Mouse (Mus musculus) kidney, adult 2 months (tissue): Measurements from ENCODE around the gene Fam171a2.

Experiments
- CTCF ChIP-seq: fragments of 200-500 bp; conservative IDR thresholded peaks from 2 replicates; pipeline ENCODE4 v1.5.1; 2011; ENCODE audit warnings: low read depth, mild to moderate bottlenecking, control low read depth, low read length, moderate library complexity, mixed read lengths; ENCODE audit not compliant: insufficient read depth, insufficient read length
- POLR2A ChIP-seq: fragments of 200-500 bp; IDR thresholded peaks from one replicate; pipeline ENCODE4 v1.6.1; 2011; ENCODE audit warnings: low read depth, low read length, control low read depth

- TF ChIP-seq CTCF = no peak
- no peak for TF ChIP-seq POLR2A
Observed at GRCm38 (mm10) chr11:102434816-102435705, 12.4 kb downstream of the Fam171a2 start.
